Mouse (Mus musculus) ES-E14 (cell line): ENCODE measurements around the gene Tnks1bp1. TPM values are rescaled to one million over a fixed set of nuclear protein-coding genes. Genes with fewer than 3 reads are reported as not detected.

ENCODE experiments used
- DNase-seq: peaks from one replicate; pipeline ENCODE4 v3.0.0-alpha.2; 2013; ENCODE audit warnings: low read depth, low spot score
- H3K27ac ChIP-seq: 2 replicates; pipeline ENCODE4 v1.5.1; 2012; ENCODE audit warnings: low read depth, mild to moderate bottlenecking, low read length, moderate library complexity, mixed read lengths; ENCODE audit not compliant: poor library complexity, insufficient read depth, severe bottlenecking
- H3K36me3 ChIP-seq: 2 replicates; pipeline ENCODE4 v1.6.1; 2012; ENCODE audit warnings: mild to moderate bottlenecking, low read length, moderate library complexity, mixed read lengths; ENCODE audit not compliant: control insufficient read depth, poor library complexity, insufficient read depth, severe bottlenecking
- H3K4me1 ChIP-seq, 2 experiments: fragments of 150-350 bp in 1 of 2; sonication (generic) in 1 of 2; 2 replicates each; pipeline ENCODE4 v1.6.1; 2012; ENCODE audit warnings: low read length in 2 of 2, mild to moderate bottlenecking in 1 of 2, mixed read lengths in 1 of 2; ENCODE audit not compliant: control insufficient read depth in 2 of 2, insufficient read depth in 2 of 2, poor library complexity in 1 of 2
- H3K4me3 ChIP-seq, 2 experiments: fragments of 150-350 bp in 1 of 2; sonication (generic) in 1 of 2; 2 replicates each; pipeline ENCODE4 v1.5.1; 2012; ENCODE audit warnings: low read length in 2 of 2, low read depth in 1 of 2, mild to moderate bottlenecking in 1 of 2, mixed read lengths in 1 of 2; ENCODE audit not compliant: insufficient read depth in 1 of 2, poor library complexity in 1 of 2, severe bottlenecking in 1 of 2
- H3K9ac ChIP-seq: 2 replicates; pipeline ENCODE4 v1.6.1; 2012; ENCODE audit warnings: low read depth, mild to moderate bottlenecking, low read length, mixed read lengths; ENCODE audit not compliant: poor library complexity, insufficient read depth, severe bottlenecking
- H3K9me3 ChIP-seq: fragments of 150-350 bp; sonication (generic); 2 replicates; pipeline ENCODE4 v1.6.1; 2012; ENCODE audit warnings: low read depth, mild to moderate bottlenecking, low read length; ENCODE audit not compliant: control insufficient read depth, insufficient read depth
- CHD2 ChIP-seq: IDR thresholded peaks from 2 replicates; pipeline ENCODE4 v1.6.1; 2014; ENCODE audit warnings: mild to moderate bottlenecking, low read depth, low read length, inconsistent platforms
- HCFC1 ChIP-seq: IDR thresholded peaks from 2 replicates; pipeline ENCODE4 v1.6.1; 2012; ENCODE audit warnings: low read length, inconsistent platforms, borderline replicate concordance; ENCODE audit not compliant: insufficient read depth
- MAFK ChIP-seq: IDR thresholded peaks from 2 replicates; pipeline ENCODE4 v1.6.1; 2014; ENCODE audit warnings: mild to moderate bottlenecking, low read depth, low read length, inconsistent platforms; ENCODE audit not compliant: insufficient read depth
- ZC3H11A ChIP-seq: IDR thresholded peaks from 2 replicates; pipeline ENCODE4 v1.6.1; 2012; ENCODE audit warnings: low read depth, mild to moderate bottlenecking, inconsistent platforms, low read length, borderline replicate concordance
- ZNF384 ChIP-seq: IDR thresholded peaks from 2 replicates; pipeline ENCODE4 v1.6.1; 2012; ENCODE audit warnings: low read depth, low read length, inconsistent platforms
- in situ Hi-C, 2 experiments: fragments of 600-800 bp; cut with MboI; formaldehyde crosslinking; loops; one replicate each; pipeline ENCODE4 v1.15.1; 2025; ENCODE audit warnings: low sequenced_read_pairs in 2 of 2, inconsistent platforms in 1 of 2; ENCODE audit not compliant: unreplicated experiment in 2 of 2
- total RNA-seq: library from RNA; depleted of rRNA; stranded (reverse); fragments of 300-350 nt; gene quantifications from 2 replicates; pipeline ENCODE4 v1.2.3, GENCODE M21; 2012

Tnks1bp1 gene
- total RNA-seq, 1 experiment, result 36.7 TPM

GRCm38 (mm10) chr2:85036507-85037046 is 11.2 kb upstream of the Tnks1bp1 start:
- Histone ChIP-seq H3K9me3 (no peaks in the 10 kb centered on the region), H3K9ac (peak overlapping the region; percentile 98), H3K4me3 (peak overlapping the region; percentile 89 to 95), H3K27ac (no peak overlapping the region), H3K36me3 (peaks cover 23% of the 10 kb centered on the region), H3K4me1 (peaks cover 3 to 6% of the 10 kb centered on the region in 2 experiments; a peak in 2 of 4 replicates)
- TF ChIP-seq ZC3H11A, result no peak
- no peak for TF ChIP-seq CHD2
- no peak for TF ChIP-seq HCFC1
- no peak for TF ChIP-seq MAFK
- TF ChIP-seq ZNF384, result no peak
- no peak for DNase-seq
- in situ Hi-C loops, result no loop called here

GRCm38 (mm10) chr2:85037047-85038026 is 10.5 kb upstream of the Tnks1bp1 start, which contains the start of the genes Ssrp1 and P2rx3:
Gene Ssrp1 (plus strand): TSS chr2:85037234.
Gene P2rx3 (minus strand): TSS chr2:85037462.
- in situ Hi-C loops, result no loop called here
- H3K4me1 ChIP-seq, result peaks cover 3 to 6% of the 10 kb centered on the region in 2 experiments; a peak in 2 of 4 replicates
- peaks cover 29% of the 10 kb centered on the region for H3K36me3 ChIP-seq
- H3K9me3 ChIP-seq, result no peaks in the 10 kb centered on the region
- H3K9ac ChIP-seq, result peak within 1 kb of the TSS; percentile 98
- peak; percentile 85 for DNase-seq
- TF ChIP-seq HCFC1, result peak; percentile 67
- TF ChIP-seq ZNF384, result no peak
- H3K27ac ChIP-seq, result peak within 1 kb of the TSS; percentile 66
- peak within 1 kb of the TSS; percentile 89 to 95 for H3K4me3 ChIP-seq

GRCm38 (mm10) chr2:85038336-85038735 is 9.5 kb upstream of the Tnks1bp1 start:
- Histone ChIP-seq H3K4me3 (peak overlapping the region; percentile 89 to 95), H3K27ac (no peak overlapping the region), H3K9me3 (no peaks in the 10 kb centered on the region), H3K36me3 (peaks cover 38% of the 10 kb centered on the region), H3K4me1 (peaks cover 3 to 6% of the 10 kb centered on the region in 2 experiments; a peak in 2 of 4 replicates), H3K9ac (peak overlapping the region; percentile 98)
- no peak for DNase-seq
- in situ Hi-C loops, result no loop called here
- TF ChIP-seq CHD2 (no peak), HCFC1 (no peak), MAFK (no peak), ZNF384 (no peak), ZC3H11A (no peak)

- TF ChIP-seq MAFK, result no peak
- TF ChIP-seq ZNF384, result no peak
- TF ChIP-seq HCFC1, result no peak
- TF ChIP-seq CHD2, result no peak
- TF ChIP-seq ZC3H11A, result no peak
- H3K4me1 ChIP-seq, result peaks cover 4 to 13% of the 10 kb centered on the region in 2 experiments; a peak in 1 of 4 replicates
- in situ Hi-C loops, result no loop called here
- H3K27ac ChIP-seq, result no peak overlapping the region
- no peaks in the 10 kb centered on the region for H3K9me3 ChIP-seq
- peaks cover 69% of the 10 kb centered on the region for H3K36me3 ChIP-seq
- no peak for DNase-seq
- no peak overlapping the region for H3K9ac ChIP-seq
- no peak overlapping the region for H3K4me3 ChIP-seq
These were observed 4.2 kb upstream of the Tnks1bp1 start for GRCm38 (mm10) chr2:85043623-85044022.
